Mouse (Mus musculus) heart, adult 2 months (tissue): ENCODE results near the gene Clns1a.

Experiments
- CTCF ChIP-seq: fragments of 200-600 bp; IDR thresholded peaks from 2 replicates; pipeline ENCODE4 v1.8.1; 2022; ENCODE audit warnings: antibody characterized with exemption, mild to moderate bottlenecking, moderate library complexity
- EP300 ChIP-seq: fragments of 200-500 bp; IDR thresholded peaks from 2 replicates; pipeline ENCODE4 v1.6.1; 2011; ENCODE audit warnings: low read depth, low read length, control low read depth; ENCODE audit not compliant: insufficient read depth
- POLR2A ChIP-seq: fragments of 200-500 bp; IDR thresholded peaks from 2 replicates; pipeline ENCODE4 v1.6.1; 2011; ENCODE audit warnings: mild to moderate bottlenecking, low read depth, low read length, control low read depth; ENCODE audit not compliant: insufficient read depth

DNA sequence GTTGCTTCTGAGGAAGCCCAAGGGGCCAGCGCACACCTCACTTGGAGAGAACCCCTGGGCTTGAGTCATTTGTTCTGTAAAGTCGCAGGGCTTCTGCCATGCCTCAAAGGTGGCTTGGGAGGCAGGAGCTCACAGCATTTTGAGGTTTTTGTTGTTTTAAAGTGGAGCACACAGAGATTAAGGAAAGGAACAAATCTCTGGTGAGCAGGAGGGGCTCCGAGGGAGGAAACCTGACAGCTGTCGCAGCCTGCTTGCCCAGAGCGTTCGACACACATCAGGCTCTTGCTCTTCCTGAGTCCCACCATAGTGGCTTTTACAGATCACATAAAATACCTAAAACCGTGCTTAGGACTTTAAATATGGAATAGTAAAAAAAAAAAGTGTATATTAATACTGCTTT, 30.3 kb downstream of the Clns1a start:
- no peak for TF ChIP-seq POLR2A
- no peak for TF ChIP-seq EP300
- no peak for TF ChIP-seq CTCF
